Mouse (Mus musculus) frontal cortex, adult 2 months (tissue): Measurements from ENCODE around the gene Zc3h13. TPM values are rescaled to one million over a fixed set of nuclear protein-coding genes. Genes with fewer than 3 reads are reported as not detected.
A peak's percentile ranks its signal among the peaks of the same experiment; 100 is the strongest.

Experiments
- DNase-seq, 2 experiments: peaks; one replicate each; pipeline ENCODE4 v3.0.0; 2022; ENCODE audit warnings: low spot score in 1 of 2; ENCODE audit errors: extremely low spot score in 1 of 2
- polyA plus RNA-seq: library from polyadenylated mRNA; depleted of rRNA; stranded (reverse); fragments of >200 nt; gene quantifications from 2 replicates; pipeline ENCODE4 v1.2.3, GENCODE M21; 2012; rRNA removed

Gene Zc3h13
- polyA plus RNA-seq, 1 experiment = 35.3 TPM

DNA sequence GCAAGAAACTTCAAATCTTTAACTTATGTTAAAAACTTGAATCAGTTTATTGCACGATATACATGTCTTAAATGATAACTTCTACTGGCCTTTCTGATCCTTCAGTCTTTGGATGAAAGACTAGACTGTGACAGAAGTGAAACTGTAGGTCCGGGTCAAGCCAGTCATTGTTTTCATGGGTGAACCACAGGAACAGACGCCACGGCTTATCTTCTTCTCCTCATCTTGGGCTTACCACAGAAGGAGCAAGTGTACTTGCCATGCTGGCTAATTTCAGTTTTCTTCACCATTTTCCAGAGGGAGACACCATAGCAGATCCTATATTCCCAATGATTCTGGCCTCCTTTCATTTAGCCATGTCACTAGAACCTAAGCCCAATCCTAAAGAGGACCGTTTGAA, 36.1 kb downstream of the Zc3h13 start:
- DNase-seq = no peak

DNA sequence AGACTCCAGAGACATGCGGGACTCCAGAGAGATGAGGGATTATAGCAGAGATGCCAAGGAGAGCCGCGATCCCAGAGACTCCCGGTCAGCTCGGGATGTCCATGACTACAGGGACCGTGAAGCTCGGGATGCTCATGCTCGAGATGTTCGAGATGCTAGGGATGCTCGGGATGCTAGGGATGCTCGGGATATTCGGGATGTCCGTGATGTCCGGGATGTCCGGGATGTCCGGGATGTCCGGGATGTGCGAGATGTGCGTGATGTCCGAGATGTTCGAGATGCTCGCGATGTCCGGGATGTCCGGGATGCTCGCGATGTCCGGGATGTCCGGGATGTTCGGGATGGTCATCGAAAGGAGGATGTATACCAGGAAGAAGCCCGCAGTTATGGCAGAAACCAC, 39.2 kb downstream of the Zc3h13 start:
- DNase-seq = no peak

DNA sequence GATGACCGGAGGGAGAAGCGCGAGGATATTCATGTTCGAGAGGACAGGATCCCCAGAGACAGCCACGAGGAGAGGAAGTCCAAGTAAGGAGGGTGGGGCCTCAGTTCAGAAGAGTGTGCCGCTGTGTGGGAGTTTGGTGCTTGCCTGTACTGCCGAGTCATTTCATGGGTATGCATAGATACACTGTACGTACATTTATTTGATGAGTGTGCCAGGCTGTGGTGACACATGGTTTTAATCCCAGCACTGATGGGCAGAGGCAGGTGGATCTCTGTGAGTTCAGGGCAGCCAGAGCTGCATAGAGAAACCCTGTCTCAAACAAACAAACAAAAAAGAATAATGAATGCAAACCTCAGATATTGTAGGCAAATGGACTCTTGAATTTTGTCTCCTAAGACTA, 43.9 kb downstream of the Zc3h13 start:
- no peak for DNase-seq

DNA sequence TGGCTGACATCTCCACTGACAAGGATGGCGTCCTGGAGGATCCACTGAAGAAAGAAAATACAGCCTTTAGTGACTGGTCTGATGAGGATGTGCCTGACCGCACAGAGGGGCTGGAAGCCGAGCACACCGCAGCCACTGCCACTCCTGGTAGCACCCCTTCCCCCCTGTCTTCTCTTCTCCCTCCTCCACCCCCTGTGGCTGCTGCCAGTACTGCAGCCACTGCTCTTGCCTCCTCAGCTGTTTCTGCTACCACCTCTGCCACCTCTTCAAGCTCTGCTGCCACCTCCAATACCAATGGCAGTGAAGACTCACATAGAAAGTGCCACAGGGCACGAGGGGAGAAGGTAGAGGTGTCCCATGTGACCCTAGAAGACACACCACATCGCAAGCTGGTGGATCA, 46.4 kb downstream of the Zc3h13 start:
- peak in 1 of 2 experiments; percentile 16 for DNase-seq

DNA sequence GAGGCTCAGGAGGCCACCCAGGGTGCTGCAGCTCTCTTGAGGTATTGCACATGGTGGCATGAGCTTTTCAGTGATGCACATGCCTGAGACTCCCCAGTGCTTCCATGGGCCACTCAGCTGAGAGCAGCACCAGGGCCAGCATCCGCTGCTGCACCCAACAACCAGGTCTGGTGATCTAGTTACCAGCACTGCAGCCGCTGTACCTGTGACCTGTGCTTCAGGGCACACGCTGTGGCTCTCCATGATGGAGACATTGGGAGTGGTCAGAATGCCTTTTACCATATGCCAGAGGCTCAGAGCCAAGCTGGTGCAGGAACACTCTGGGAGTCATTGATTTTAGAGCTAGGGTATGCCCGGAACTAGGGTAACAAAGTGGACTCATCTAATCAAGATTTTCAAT, 50.1 kb downstream of the Zc3h13 start:
- DNase-seq = no peak

DNA sequence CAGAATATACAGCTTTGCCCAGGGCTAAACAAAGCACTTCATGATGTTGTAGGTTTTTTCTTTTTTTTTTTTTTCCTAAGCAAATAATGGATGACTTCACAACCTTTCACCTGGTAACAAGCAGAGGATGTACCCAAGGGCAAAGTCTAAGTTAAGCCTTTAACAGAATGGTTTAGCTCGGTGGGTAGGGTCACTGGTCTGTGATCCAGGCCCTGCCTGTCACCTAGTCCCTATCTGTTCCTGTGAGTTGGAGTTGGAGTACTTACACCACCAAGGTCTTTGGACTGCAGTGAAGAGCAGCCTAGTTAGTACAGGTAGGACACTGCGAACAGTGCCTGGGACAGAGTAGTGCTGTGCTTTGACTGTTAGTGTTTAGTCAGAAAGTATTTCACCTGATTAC, 53.7 kb downstream of the Zc3h13 start:
- DNase-seq = no peak

DNA sequence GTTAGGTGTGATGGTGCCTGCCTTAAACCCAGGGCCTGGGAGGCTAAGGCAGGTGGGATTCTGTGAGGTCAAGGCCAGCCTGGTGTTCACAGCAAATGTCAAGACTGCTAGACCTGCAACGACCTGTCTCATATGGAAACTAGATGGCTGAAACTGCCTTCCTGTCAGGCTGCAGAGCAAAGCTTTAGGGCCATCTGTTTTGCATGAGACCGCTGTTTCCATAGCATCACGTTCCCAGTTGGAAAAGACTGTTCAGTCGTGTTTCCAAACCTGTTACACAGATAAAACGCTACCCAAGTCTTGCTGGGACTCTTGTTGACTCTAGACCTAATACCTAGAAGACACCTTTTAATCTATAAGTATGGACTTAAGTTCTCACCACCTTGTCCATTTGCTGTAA, 61.9 kb downstream of the Zc3h13 start:
- no peak for DNase-seq

DNA sequence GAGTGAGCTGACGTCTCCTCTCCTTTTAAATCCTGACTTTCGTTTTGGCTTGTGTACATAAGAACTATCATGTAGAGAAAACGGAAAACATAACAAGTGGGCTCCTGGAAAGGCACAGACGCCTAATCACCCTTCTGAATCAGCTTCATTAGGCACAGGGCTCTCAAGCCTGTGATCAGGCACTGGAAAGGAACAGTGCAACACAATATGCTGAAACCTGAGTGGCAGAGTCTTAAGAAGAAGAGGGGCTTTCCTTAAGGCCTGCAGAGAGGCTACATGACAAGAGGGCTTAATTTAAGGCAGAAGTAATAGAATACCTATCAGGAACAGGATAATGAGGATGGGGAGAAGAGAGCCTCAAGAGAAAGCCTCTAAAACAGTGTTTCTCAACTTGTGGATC, 67.5 kb downstream of the Zc3h13 start:
- no peak for DNase-seq

DNA sequence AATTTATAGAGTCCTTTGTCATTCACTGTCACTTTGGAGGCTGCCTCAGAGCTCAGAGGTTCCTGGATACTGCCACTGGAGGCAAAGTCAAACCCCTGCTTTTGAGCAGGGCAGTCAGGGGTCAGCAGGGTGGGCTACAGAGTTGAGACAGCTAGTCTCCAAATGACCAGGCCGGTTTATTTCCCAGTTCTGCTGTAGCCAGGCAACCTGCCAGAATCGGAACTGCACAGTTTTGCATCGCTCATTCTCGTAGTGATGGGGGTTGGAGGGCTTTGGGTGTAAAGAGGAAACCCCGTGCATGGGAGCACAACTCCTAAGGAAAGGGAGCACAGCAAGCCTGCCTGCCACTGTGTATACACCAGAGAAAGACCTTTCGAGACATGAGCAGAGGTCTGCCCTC, 79.1 kb downstream of the Zc3h13 start:
- DNase-seq = no peak

DNA sequence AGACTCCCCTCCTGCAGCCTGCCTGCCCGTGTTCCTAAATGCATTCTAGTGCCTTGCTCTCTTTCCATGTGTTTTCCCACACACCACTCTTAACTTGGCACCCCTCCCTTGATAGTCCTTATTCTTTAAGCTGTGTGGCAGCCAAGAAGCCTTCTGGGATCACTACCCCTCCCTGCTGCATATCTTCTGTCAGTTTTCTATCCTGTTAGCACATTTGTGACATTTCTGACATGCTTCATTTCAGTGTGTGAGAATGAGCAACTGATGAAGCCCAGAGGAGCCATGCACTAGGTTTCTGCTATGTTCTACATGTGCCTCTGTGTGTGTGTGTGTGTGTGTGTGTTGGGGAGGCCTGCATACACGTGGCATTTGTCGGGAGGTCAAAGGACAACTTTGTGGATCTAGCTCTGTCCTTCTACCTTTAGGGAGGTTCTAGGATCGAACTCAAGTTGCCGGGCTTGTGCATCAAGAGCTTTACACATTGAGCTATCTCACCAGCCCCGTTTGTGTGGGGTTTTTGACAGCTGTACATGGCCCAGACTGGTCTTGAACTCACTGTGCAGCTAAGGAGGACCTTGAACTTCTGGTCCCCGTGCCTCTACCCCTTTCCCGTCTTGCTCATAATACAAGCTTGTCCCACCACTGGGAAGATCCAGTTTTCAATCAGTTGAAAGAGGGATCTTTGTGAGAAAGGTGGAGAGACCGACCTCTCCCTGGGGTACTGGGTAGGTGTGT, 81.3 kb downstream of the Zc3h13 start:
- DNase-seq = no peak

DNA sequence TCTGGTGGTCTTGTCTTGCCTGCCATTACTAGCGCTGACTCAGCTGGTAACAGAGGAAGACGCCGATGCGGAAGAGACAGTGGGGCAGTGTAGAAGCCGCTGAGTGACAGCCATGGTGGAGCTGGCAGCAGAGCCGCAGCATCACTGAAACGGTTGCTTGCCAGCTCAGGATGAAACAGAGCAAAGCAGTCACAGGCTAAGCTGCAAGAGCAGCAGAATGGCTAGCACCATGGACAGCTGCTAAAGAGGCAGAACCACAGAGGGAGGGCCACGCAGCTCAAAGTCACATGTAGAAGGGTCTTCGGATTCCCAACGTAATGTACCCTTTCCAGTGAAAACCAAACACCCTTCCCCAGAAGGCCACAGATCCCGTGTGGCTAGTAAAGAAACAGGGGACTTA, 82.6 kb downstream of the Zc3h13 start:
- no peak for DNase-seq

DNA sequence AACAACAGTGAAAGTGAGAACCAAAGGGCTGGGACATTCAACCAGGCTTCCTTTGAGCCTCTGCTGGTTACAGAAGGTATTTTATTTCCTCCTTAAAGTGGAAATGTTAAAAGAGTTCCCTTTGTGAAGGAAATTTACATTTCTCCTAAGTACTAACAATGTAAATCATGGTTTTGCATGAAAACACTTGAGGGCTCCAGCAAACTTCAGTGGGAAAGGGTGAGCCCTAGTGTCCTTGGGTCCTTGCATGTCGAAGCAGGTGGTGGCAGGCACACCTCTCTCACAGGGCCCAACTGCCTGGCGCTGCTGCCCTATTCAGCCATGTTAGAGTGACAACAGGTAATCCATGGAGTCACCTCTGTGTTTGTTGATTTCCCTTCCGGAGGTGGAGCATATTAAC, 83.3 kb downstream of the Zc3h13 start:
- DNase-seq = no peak

DNA sequence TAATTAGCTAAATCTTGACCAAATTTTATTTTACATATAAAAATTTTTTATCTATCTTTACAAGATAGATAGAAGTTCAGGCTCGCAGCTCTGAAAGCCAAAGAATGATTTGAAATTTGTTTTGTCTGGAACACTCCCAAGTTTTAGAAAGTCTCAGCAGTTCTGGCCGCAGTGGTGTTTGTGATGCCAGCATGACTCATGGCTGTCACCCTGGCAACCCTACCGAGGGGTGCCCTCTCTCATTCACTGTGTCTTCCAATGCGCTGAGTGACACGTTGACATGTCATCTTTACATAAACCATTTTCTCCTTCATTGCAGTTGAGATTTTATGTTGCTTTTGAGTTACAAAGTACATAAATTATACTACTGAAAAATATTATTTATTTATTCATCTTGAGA, 85.7 kb downstream of the Zc3h13 start:
- DNase-seq = peak in 1 of 2 experiments; percentile 26

DNA sequence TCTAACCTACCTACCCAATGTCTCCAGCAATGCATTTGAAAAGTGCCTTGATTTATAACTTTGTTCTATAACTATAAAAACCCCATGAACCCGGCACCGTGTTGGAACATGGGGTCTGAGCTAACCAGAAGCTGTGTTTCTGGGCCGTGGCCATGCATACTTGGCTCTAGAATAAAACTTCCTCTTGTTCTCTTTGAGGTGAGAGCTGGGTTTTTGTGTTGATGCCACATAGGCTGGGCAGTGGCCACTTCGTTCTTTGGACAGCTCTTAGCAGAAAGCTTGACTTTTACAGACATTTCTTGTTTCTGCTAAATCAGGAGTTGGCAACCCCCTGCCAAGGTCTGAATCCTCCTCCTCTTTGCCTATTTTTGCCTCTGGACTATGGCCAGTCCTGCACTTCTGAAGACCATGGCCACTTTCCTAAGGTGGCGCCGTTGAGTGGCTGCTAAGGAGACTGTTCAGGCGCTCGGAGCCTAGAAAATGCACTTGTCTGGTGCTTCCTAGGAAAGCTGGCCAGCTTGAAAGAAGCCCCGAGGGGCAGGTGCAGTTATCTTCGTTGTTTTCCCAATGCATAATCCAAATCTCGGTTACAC, 90.9 kb downstream of the Zc3h13 start:
- DNase-seq = peak; percentile 18 to 66

DNA sequence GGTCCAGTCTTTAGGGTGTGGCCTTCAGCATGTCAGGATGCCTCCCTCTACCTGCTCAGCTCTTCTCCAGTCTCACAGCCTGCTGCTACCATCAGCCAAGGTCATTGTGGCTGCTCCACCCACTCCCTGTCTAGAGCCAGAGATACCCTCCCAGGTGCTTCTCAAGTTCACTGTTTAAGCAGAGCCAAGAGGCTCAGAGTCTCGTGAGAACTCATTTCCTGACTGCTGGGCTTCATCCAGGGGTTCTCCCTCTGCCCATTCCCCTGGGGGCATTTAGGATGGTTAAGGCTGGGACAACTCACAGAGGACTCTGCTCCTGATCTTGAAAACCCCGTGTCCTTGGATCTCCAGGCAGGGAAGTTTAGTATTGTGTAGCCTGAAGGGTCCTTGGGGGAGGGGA, 92.1 kb downstream of the Zc3h13 start:
- DNase-seq = no peak

DNA sequence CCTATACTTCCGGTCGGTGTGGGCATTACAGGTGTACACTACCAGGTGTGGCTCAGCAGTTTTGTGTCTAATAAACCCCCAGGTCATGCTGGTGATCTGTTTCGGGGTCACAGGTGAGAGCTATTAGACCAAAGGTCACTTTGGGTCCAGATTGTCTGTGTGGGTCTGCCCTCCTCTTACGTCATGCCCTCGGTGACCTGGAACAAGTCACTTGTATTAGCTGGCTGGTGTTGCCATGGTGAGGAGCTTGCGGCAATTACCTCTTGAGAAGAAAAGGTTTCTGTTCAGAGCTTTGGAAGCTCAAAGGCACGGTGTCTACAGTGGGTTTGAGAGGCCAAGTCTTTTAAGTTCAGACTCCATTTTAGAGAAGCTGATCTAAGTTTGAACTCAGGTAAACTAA, 93.4 kb downstream of the Zc3h13 start:
- DNase-seq = no peak

Other genes with a start within 250 kb of the Zc3h13 start
- 0.04 TPM in 1 of 2 replicates, not detected in the other for gene Lrrc63, start 153.5 kb upstream of the Zc3h13 start, polyA plus RNA-seq
- gene Lcp1, start 153.3 kb upstream of the Zc3h13 start, polyA plus RNA-seq = 4.8 and 5.5 TPM in 2 replicates
- not detected in 2 replicates for gene Cpb2, start 42.1 kb upstream of the Zc3h13 start, polyA plus RNA-seq
- 4.5 and 4.9 TPM in 2 replicates for gene Siah3, start 171.6 kb downstream of the Zc3h13 start, polyA plus RNA-seq